Mouse (Mus musculus): ENCODE measurements around the gene Ncf4.
"Not testable (repeated sequence)": the region's sequence is repeated elsewhere in the genome, so short reads cannot be mapped to it uniquely, and the experiment has no call there.

Ncf4 gene

GRCm38 (mm10) chr15:78248410-78248809 lies 3.8 kb downstream of the Ncf4 start:
- in situ Hi-C loops (cut with MboI, MseI), result loop anchor here (5.0 kb wide), 2 partner anchors 66 to 79 kb away; partner anchors contain the start of gene Csf2rb

GRCm38 (mm10) chr15:78254751-78255150 lies 10.2 kb downstream of the Ncf4 start:
- in situ Hi-C loops (cut with MboI, MseI), result no loop called here

GRCm38 (mm10) chr15:78256602-78257259 lies 12.1 kb downstream of the Ncf4 start:
- in situ Hi-C loops (cut with MboI, MseI), result not testable (repeated sequence)

- in situ Hi-C loops (cut with MboI, MseI), result no loop called here
Measured at GRCm38 (mm10) chr15:78257326-78258050, 12.9 kb downstream of the Ncf4 start.

GRCm38 (mm10) chr15:78258246-78258865 lies 13.8 kb downstream of the Ncf4 start:
- in situ Hi-C loops (cut with MboI, MseI), result no loop called here

- in situ Hi-C loops (cut with MboI, MseI), result no loop called here
Measured at GRCm38 (mm10) chr15:78260668-78261333, 16.2 kb downstream of the Ncf4 start.

GRCm38 (mm10) chr15:78263286-78263685 lies 18.7 kb downstream of the Ncf4 start:
- in situ Hi-C loops (cut with MboI, MseI), result no loop called here

GRCm38 (mm10) chr15:78267441-78267840 lies 22.8 kb downstream of the Ncf4 start:
- in situ Hi-C loops (cut with MboI, MseI), result no loop called here

GRCm38 (mm10) chr15:78267865-78268264 lies 23.3 kb downstream of the Ncf4 start:
- in situ Hi-C loops (cut with MboI, MseI), result no loop called here

GRCm38 (mm10) chr15:78271208-78271607 lies 26.6 kb downstream of the Ncf4 start:
- in situ Hi-C loops (cut with MboI, MseI), result no loop called here

GRCm38 (mm10) chr15:78278308-78278707 lies 33.7 kb downstream of the Ncf4 start:
- in situ Hi-C loops (cut with MboI, MseI), result no loop called here

GRCm38 (mm10) chr15:78287941-78288340 lies 43.3 kb downstream of the Ncf4 start:
- in situ Hi-C loops (cut with MboI, MseI), result no loop called here

GRCm38 (mm10) chr15:78289775-78290174 lies 45.2 kb downstream of the Ncf4 start:
- in situ Hi-C loops (cut with MboI, MseI), result not testable (repeated sequence)

- in situ Hi-C loops (cut with MboI, MseI), result not testable (repeated sequence)
Measured at GRCm38 (mm10) chr15:78293228-78293627, 48.6 kb downstream of the Ncf4 start.

GRCm38 (mm10) chr15:78293716-78294115 lies 49.1 kb downstream of the Ncf4 start:
- in situ Hi-C loops (cut with MboI, MseI), result no loop called here

GRCm38 (mm10) chr15:78298558-78298957 lies 54.0 kb downstream of the Ncf4 start:
- in situ Hi-C loops (cut with MboI, MseI), result no loop called here

- in situ Hi-C loops (cut with MboI, MseI), result no loop called here
Measured at GRCm38 (mm10) chr15:78299641-78300040, 55.0 kb downstream of the Ncf4 start.

- in situ Hi-C loops (cut with MboI, MseI), result no loop called here
Measured at GRCm38 (mm10) chr15:78300773-78301172, 56.2 kb downstream of the Ncf4 start.

- in situ Hi-C loops (cut with MboI, MseI), result no loop called here
Measured at GRCm38 (mm10) chr15:78302718-78303117, 58.1 kb downstream of the Ncf4 start.

- in situ Hi-C loops (cut with MboI, MseI), result no loop called here
Measured at GRCm38 (mm10) chr15:78303665-78304233, 59.1 kb downstream of the Ncf4 start.

GRCm38 (mm10) chr15:78305341-78305933 lies 60.8 kb downstream of the Ncf4 start, which contains the start of gene Csf2rb2:
Gene Csf2rb2 (minus strand): TSS chr15:78305721.
- in situ Hi-C loops (cut with MboI, MseI), result no loop called here

Measured in T-helper 1 cell (primary cell).